Mouse (Mus musculus) ovary, adult 10 weeks (tissue): ENCODE data around the gene Amtn. TPM values are rescaled to one million over a fixed set of nuclear protein-coding genes. Genes with fewer than 3 reads are reported as not detected.

ENCODE experiments used
- polyA plus RNA-seq: library from polyadenylated mRNA; stranded (reverse); fragments of 350-450 nt; fragmentation: Illumina TruSeq; extraction: RNeasy Lipid Tissue Mini Kit (QIAGEN cat#74804); gene quantifications from one replicate; pipeline ENCODE4 v1.2.3, GENCODE M21; 2014

Gene Amtn
- not detected for polyA plus RNA-seq

DNA sequence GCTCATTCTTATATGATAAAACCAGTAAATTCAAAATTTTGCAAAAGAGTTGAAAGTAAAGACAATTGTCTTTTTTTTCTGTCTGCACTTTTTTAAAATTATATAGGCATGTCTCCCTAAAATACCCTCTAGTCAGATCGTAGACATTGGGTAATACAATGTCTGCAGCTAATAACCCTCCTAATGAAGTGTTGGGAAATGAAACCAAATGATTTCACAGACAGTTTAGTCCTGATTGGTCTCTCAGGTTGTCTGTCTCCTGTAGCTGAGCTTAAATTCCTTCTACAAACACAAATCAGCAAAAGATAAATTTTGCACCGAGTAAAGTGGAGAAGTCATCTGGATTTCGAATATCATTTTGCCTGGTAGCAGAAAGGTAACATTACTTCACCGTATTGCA is at the start of gene Amtn:
Gene Amtn (plus strand): TSS at position 301 of the 400 bp plus-strand sequence.

Other genes starting within 250 kb of the Amtn start
- not detected for gene Gm11115, start 222.0 kb upstream of the Amtn start, polyA plus RNA-seq
- not detected for gene Gm7714, start 107.2 kb upstream of the Amtn start, polyA plus RNA-seq
- gene Prol1, start 58.8 kb upstream of the Amtn start, polyA plus RNA-seq: 1.7 TPM
- gene Ambn, start 79.9 kb downstream of the Amtn start, polyA plus RNA-seq: not detected
- not detected for gene Enam, start 111.9 kb downstream of the Amtn start, polyA plus RNA-seq
- 8.8 TPM for gene Jchain, start 151.8 kb downstream of the Amtn start, polyA plus RNA-seq
- 99.1 TPM for gene Utp3, start 178.4 kb downstream of the Amtn start, polyA plus RNA-seq
- gene Rufy3, start 188.9 kb downstream of the Amtn start, polyA plus RNA-seq: 45.0 TPM